Mouse (Mus musculus): ENCODE results near the gene Plxnc1. TPM values are rescaled to one million over a fixed set of nuclear protein-coding genes. Genes with fewer than 3 reads are reported as not detected.

Gene Plxnc1
- polyA plus RNA-seq, 1 experiment: 42.7 TPM

DNA sequence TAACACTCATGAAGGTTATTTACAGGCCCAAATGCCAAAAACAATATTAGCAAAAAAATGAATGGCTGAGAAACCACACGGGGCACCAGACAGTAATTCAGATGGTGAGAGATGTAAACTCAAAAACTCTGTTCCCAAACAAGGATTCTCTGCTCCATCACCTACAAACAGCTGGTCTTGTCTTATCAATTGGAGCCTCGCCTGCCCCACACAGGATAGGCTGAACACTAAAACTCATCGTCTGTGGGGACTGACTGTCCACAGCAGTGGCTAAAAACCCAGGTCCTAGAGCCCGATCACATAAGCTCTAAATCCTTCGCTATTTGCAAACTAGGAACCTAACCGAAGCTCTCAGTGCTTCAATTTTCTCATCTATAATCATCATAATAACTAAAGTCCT lies 6.3 kb downstream of the Plxnc1 start:
- no peak for TF ChIP-seq GATA1 (IDR thresholded peaks at IDR 0.05; ENCODE audit: low read length)

DNA sequence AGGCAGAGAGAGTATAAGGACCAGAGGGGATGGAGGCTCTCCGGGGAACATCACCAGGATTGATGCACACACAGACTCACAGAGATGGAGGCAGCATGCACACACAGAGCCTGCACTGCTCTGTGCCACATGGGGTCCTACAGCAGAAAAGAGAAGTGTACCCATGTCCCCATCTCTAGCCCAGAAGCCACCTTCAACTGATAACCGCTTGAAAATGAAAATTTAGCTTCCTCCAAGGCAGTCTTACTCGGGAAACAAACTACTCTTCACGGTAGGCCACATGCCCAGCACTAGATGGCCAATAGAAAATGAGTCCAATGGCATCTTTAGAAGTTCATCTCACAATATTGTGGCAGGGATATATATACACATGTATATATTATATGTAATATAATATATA lies 9.4 kb downstream of the Plxnc1 start:
- TF ChIP-seq GATA1 (IDR thresholded peaks at IDR 0.05; ENCODE audit: low read length): no peak

DNA sequence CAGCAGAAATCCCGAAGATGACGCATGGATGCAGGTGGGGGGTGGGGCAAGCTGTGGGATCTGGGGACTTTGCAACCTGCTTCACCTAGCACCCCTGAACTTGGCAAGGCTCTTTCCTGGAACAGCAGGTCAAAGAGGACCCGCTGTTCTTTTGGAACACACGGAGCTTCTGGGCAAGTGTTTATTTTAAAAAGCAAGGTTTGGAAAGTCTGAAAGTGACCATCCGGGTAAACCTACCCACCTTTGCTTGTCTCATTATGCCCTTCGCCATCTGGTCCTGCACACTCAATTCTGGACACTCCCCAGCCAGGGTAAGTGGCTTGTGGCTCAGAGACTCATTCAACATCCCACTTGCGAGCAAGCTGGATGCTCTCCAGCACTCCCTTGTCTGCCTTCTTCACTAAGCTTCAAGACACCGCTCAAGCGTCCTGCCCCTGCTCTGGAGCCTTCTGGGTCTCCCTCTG lies 10.5 kb downstream of the Plxnc1 start:
- no peak for TF ChIP-seq GATA1 (IDR thresholded peaks at IDR 0.05; ENCODE audit: low read length)

DNA sequence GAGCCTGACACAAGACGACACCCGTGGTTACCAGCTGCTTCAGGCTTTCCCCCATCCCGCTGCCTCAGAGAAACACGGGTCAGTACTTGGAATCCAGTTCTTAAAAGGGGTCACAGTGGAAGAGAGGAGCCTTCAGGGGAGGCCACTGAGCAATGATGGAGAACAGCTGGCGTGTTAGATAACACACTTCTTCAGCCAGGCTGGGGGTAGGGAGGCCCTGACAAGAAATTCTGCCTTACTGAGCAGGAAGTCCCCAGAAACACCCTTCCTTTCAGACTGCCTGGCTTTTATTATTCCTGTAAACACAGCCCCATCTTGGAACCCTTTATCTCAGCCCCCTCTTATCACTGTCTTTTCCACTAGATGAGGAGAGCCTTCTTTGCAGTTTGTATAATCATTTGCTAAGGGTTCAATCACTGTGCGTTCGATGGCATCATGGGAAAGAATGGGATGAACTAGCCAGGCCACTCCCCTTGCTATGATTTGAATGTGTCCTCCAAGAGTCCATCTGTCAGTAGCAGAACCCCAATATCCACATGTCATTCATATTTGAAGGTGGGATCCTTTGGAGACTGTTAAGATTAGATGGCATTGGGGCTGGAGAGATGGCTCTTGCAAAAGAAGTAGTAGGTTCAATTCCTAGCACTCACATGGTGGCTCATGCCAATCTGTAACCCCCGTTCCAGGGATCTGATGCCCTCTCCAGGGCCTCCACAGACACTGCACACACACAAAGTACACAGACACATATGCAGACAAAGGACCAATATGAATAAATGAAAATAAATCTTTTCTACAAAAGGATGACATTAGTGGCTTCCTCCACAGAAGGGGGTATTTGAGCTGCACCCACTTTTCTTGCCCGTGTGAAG lies 12.4 kb downstream of the Plxnc1 start:
- peak; percentile 85 for TF ChIP-seq GATA1 (IDR thresholded peaks at IDR 0.05; ENCODE audit: low read length)

DNA sequence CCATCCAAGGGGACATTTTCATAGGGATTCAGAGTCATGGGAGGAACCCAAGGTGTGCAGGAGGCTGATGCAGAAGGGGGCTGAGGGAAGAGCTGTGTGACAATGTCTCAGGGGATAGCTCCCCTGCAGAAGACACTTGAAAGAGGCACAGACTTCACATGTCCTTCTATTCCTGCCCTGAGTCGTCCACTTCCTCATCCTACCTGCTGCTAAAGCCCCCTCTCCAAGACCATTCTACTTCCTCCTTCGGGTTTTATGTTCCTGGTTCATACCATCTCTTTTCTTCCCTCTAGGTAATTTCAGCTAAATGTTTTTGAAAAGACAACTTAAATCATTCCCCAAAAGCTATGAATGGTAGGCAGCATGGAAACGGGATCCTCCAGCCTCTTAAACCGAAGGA lies 16.5 kb downstream of the Plxnc1 start:
- TF ChIP-seq GATA1 (IDR thresholded peaks at IDR 0.05; ENCODE audit: low read length): no peak

DNA sequence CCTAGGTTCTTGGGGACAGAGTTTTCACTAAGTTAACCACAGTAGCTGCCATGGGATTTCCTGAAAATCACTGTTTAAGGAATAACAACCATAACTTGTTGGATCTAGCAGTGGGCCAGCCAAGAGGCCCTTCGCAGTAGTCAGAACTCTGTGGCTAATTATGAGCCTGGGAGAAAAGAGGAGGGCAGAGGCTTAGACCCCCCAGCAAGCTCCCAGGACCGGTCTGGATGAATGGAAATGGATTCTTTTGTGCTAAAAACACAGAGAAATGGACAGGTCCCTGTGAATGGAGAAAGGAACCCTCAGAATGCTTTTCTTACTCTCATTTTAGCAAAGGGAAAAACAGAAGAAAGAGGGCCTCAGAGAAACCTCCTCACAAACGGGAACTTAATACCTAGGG lies 18.3 kb downstream of the Plxnc1 start:
- no peak for TF ChIP-seq GATA1 (IDR thresholded peaks at IDR 0.05; ENCODE audit: low read length)

DNA sequence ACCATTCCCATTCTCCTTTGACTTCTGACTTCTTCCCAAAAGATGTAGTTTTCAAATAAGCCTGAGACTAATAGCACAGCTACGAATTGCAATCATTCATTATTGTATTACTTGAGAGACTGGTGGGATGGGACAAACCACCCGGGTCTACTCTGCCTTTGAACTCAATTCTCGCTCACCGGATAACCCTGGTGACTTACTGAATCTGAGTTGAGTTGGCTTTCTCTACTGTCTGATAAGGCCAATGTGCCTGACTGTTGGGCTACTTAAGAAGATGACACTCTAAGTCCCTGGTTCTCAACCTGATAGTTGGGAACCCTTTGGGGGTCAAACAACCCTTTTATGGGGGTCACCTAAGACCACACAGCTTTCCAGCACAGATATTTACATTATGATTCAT lies 19.8 kb downstream of the Plxnc1 start:
- no peak for TF ChIP-seq GATA1 (IDR thresholded peaks at IDR 0.05; ENCODE audit: low read length)

DNA sequence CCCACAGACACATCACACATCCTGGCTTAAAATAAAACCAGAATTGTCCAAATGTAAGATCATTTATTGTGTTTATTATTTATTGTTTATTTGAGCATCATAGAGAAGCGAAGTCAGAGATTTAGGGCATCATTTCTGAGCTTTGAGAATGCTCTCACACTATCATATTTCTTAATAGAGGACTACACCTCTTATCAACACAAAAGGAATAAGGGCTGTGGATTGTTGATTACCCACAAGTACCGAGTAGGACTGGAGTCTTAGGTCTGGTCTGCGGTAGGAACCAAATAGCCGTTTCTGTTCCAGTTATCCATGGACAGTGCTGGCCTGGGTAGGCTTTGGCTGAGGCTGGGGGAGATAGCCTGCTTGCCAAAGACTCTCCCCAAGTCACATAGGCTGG lies 20.2 kb downstream of the Plxnc1 start:
- TF ChIP-seq GATA1 (IDR thresholded peaks at IDR 0.05; ENCODE audit: low read length): no peak

DNA sequence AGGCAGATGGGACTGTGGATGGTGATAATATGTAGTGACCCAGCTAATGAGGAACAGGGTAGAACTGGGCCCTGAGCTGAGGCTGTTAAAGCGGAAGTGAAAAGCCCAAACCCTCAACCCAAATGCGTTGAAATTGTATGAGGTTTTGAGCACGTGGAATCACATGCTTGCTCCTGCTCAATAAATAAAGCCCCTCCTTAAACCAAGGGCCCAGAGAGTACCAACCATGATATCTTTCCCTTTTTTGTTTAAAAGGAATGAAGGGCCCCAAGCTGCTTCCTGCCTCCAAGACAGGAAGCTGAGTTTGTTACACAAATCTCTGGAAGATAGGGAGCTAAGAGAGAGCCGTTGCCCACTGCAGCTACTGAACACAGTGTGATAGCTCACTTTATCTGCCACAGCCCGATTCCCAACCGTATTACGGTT lies 21.3 kb downstream of the Plxnc1 start:
- peak; percentile 71 for TF ChIP-seq GATA1 (IDR thresholded peaks at IDR 0.05; ENCODE audit: low read length)

DNA sequence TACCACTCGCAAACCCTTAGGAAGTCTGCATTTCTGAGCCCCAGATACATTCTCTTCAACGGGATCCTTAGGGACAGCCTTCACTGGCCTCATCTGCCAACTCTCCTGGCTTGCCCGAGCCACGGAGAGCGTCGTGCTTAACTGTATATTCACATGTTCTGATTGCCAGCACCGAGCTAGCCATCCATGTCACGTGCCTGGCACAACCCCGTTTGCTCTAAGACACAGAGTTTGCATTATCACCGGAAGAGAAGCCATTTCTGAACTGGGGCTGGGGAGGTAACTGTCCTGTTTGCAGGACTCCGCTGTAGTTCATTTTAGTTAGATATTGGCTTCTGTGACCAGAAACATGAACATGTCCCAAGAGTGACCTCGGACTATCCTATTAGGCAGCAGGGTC lies 21.8 kb downstream of the Plxnc1 start:
- no peak for TF ChIP-seq GATA1 (IDR thresholded peaks at IDR 0.05; ENCODE audit: low read length)

DNA sequence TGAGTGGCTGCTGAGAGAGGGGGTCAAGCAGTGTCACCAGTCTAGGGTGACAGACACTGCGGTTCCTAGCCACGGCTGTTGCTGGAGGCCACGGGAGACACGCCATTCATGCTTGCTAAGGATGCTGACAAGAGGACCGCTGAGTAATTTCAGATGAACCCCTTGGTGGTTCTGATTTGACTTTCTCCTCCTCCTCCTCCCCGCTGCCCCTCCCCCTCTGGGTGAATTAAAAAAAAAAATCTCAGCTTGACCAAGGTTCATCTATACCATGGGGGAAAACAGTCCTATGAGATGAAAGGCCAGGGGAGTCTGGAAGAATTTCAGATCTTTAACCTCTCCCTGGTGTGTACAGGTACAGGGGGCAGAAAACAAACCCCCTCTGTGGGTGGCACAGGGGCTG lies 22.9 kb downstream of the Plxnc1 start:
- TF ChIP-seq GATA1 (IDR thresholded peaks at IDR 0.05; ENCODE audit: low read length): no peak

DNA sequence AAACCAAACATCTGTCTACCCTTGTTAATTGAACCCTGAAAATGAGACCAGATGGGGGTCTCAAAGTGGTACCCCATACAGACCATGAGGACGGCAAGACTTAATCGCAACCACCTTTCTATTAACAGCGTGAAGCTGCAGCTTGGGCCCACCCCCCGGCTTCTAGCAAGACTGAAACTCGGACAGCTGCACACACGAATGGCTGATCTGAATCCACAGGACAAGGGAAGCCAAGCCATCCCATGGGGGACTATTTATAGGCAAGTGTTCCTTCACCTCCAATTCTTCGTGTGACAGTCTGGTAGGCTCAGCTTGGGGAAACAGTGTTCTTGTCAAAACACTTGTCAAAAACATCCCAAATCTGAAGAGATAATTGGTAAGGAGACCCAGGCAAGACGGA lies 24.1 kb downstream of the Plxnc1 start:
- TF ChIP-seq GATA1 (IDR thresholded peaks at IDR 0.05; ENCODE audit: low read length): no peak

DNA sequence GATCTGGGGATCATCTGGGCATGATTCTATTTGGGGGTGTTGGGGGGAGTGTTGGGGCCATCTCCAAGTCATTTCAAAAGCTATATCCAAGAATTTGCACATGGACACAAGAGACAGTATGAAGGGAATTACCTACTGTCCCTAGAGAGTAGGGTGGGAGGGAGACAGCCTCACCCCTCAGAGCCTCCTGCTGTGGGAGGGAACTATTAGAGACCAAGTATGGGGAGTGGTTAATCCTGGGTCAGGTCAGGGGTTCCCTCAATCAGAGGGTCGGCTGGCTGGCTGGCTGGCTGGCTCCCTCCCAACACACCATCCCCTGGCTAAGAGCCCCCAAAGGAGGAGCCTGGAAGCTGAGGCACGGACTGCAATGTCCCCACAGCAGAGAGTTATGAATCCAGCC lies 24.7 kb downstream of the Plxnc1 start:
- TF ChIP-seq GATA1 (IDR thresholded peaks at IDR 0.05; ENCODE audit: low read length): no peak

DNA sequence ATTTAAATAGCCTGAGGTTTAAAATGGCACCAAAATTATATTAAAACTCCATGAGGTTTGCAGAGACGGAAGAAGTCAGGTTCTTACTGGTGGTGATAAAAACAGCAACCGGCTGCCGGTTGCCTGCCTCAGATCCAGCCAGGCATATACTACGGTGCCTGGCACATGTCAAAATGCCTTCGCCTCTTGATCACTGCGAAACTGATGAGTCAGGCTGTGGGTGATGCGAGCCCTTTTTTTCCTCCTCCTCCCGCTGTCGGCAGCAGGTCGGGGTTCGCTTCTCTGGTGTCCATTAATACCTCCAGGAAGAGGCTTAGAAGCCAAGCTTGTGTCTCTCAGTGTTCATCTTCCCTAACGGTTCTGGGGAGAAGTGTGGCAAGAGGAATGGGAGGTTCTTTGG lies 25.1 kb downstream of the Plxnc1 start:
- no peak for TF ChIP-seq GATA1 (IDR thresholded peaks at IDR 0.05; ENCODE audit: low read length)

DNA sequence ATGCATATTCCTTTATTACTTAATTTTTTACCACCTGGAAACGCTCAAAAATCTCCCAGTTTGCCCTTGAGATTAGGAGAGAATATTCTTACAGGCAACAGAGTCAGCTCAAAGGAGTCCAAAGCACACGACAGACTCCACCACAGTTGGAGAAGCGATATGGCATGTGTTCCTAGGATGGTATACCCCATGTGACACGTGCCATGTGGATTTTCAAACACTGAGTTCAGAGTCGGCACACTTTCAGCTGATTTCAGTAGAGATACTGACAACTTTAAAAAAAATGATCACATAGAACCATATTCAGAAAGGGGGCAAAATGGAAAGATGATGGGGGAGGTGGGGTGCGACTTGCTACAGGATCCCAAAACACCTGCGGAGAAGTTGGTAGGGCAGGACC lies 26.0 kb downstream of the Plxnc1 start:
- no peak for TF ChIP-seq GATA1 (IDR thresholded peaks at IDR 0.05; ENCODE audit: low read length)

DNA sequence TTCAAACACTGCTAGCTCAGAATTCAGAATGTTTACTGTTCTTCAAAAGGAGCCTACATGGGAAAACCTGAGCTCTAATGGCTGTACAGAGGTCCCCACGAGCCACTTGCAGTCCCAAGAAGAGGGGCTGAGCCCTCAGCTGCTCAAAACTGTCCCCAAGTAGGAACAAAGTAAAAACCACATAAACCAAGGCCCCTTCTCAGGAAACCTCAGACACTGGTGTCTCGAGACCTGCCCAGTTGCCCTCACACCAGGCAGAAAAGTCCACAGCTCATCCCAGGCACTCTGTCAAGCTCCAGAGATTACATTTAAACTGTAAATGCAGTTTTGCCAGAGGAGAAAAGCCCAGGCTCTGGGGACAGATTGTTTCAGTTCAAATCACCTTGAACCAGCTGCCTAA lies 26.6 kb downstream of the Plxnc1 start:
- TF ChIP-seq GATA1 (IDR thresholded peaks at IDR 0.05; ENCODE audit: low read length): no peak

DNA sequence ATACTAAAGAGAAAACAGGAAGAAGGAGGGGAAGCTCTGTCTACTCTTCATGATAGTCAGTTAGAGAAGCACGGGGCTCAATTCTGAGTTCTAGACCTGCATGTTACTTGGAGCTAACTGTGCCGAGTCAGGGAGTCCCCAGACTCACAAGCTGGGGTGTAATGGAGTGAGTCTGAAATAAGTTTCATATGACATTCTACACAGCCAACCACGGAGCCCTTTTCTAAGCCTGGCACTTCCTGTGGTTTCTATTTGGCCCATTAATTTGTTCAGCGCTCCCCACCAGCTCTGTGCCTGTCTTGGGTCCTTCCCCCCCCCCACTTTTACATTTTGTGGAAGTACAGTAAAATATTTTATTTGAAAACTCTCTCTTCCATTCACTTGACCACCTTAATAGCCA lies 27.3 kb downstream of the Plxnc1 start:
- TF ChIP-seq GATA1 (IDR thresholded peaks at IDR 0.05; ENCODE audit: low read length): no peak

Data from G1E-ER4 (cell line).